In the genomic region with DNA sequence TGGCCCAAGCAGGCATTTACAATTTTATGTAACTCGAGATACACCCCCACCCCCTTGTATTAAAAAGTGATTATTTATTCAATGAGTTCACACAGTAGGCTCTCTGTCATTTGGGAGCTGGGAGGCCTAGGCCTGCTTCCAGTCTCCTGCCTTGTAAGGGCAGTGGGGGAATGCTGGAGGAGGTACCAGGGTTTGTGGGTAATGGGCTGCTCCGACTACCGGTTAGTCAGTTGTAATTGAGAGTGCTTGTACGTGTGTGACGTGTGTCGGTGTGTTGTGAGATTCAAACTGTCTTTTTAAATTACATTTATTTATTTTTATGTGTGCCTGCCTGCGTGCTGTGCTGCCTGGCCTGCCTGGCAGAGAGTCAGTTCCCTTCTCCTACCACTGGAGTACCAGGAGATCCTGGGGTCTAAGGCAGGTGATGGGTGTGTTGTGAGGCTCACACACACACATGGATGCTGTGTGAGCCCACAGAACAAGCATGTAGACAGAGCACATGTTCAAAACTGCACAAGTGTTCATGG, we compare ENCODE assay signal across 8 mouse cellular contexts. TPM values are rescaled to one million over a fixed set of nuclear protein-coding genes. Genes with fewer than 3 reads are reported as not detected.
DNase-seq lines count a peak whose midpoint lies in the region; ATAC-seq and TF ChIP-seq lines count a peak whose summit lies in the region.

No protein-coding gene starts in this region.

- H3K27me3 ChIP-seq in kidney, adult 2 months (replicated peaks; ENCODE audit: control insufficient read depth, insufficient read depth, low read length): no peaks in the 10 kb centered on the region
- no peaks in the 10 kb centered on the region for H3K27me3 ChIP-seq in heart, embryonic 14.5 days (ENCODE audit: control insufficient read depth, insufficient read depth, low read length)
- no peaks in the 10 kb centered on the region; the same call in 1 of the 2 replicates for H3K27me3 ChIP-seq in limb, embryonic 13.5 days
- H3K27me3 ChIP-seq in small intestine, adult 2 months (ENCODE audit: control insufficient read depth, insufficient read depth, low read length): no peaks in the 10 kb centered on the region

- no peak overlapping the region for H3K4me3 ChIP-seq in kidney, adult 2 months (ENCODE audit: insufficient read depth, low read depth, low read length)
- peak overlapping the region in 1 of 2 experiments; percentile 93; a peak in 2 of 4 replicates for H3K4me3 ChIP-seq in heart, embryonic 14.5 days (ENCODE audit: control insufficient read depth in 1 of 2, insufficient read depth in 1 of 2, low read depth in 1 of 2, low read length in 2 of 2)
- peak overlapping the region; percentile 92 for H3K4me3 ChIP-seq in limb, embryonic 13.5 days
- H3K4me3 ChIP-seq in small intestine, adult 2 months (ENCODE audit: low read depth, low read length): peak overlapping the region; percentile 23; the same call in 1 of the 2 replicates

- peak overlapping the region; percentile 100 for H3K9ac ChIP-seq in heart, embryonic 14.5 days (ENCODE audit: low read length)
- peak overlapping the region; percentile 99 for H3K9ac ChIP-seq in limb, embryonic 13.5 days

- H3K4me2 ChIP-seq in heart, embryonic 14.5 days (ENCODE audit: low read length): peak overlapping the region; percentile 95
- peak overlapping the region; percentile 99 for H3K4me2 ChIP-seq in limb, embryonic 13.5 days (replicated peaks)

- ATAC-seq in heart, embryonic 14.5 days (ENCODE audit: insufficient number of reproducible peaks, insufficient read depth, low FRiP score, low read depth): no peak
- no peak for ATAC-seq in limb, embryonic 13.5 days (ENCODE audit: low FRiP score, low read depth)
- ATAC-seq in inflammation-experienced regulatory T-cells, adult 6 months: no peak

- peak overlapping the region; percentile 67 for H3K27ac ChIP-seq in kidney, adult 2 months (ENCODE audit: insufficient read depth, low read depth, low read length)
- H3K27ac ChIP-seq in heart, embryonic 14.5 days (replicated peaks in 1 of 2; ENCODE audit: control insufficient read depth in 1 of 2, insufficient read depth in 1 of 2, low read depth in 2 of 2, low read length in 2 of 2): peak overlapping the region; percentile 23 to 97; a peak in 3 of 4 replicates
- H3K27ac ChIP-seq in limb, embryonic 13.5 days: peak overlapping the region; percentile 93
- peak overlapping the region; percentile 83 for H3K27ac ChIP-seq in small intestine, adult 2 months (ENCODE audit: insufficient read depth, low read depth, low read length)

- DNase-seq in kidney, adult 2 months: peak; percentile 38
- no peak for DNase-seq in kidney, adult 11 months
- DNase-seq in cerebellum, adult 8-10 months: peak; percentile 33
- no peak for DNase-seq in thymus, postnatal 25 days

- no peaks in the 10 kb centered on the region for H3K9me3 ChIP-seq in heart, embryonic 14.5 days (ENCODE audit: control insufficient read depth, low read length)
- H3K9me3 ChIP-seq in limb, embryonic 13.5 days: no peaks in the 10 kb centered on the region

- H3K4me1 ChIP-seq in kidney, adult 2 months (ENCODE audit: control insufficient read depth, insufficient read depth, low read length): peaks cover 30% of the 10 kb centered on the region
- peaks cover 56 to 65% of the 10 kb centered on the region in 2 experiments for H3K4me1 ChIP-seq in heart, embryonic 14.5 days (ENCODE audit: control insufficient read depth in 2 of 2, insufficient read depth in 2 of 2, low read length in 2 of 2)
- peaks cover 71% of the 10 kb centered on the region for H3K4me1 ChIP-seq in limb, embryonic 13.5 days
- H3K4me1 ChIP-seq in small intestine, adult 2 months (ENCODE audit: control insufficient read depth, insufficient read depth, insufficient read length, low read length): peaks cover 31% of the 10 kb centered on the region

- no peak for TF ChIP-seq CTCF in kidney, adult 2 months (conservative IDR thresholded peaks at IDR 0.05; ENCODE audit: insufficient read depth, insufficient read length, low read depth, low read length)
- no peak for TF ChIP-seq CTCF in small intestine, adult 2 months (IDR thresholded peaks at IDR 0.05; ENCODE audit: extremely low read depth, insufficient read length, insufficient replicate concordance, low read depth, low read length)

- WGBS in kidney, adult 2 months: 51% methylated on average over 7 of the region's 7 CpGs
- 52% methylated on average over 7 of the region's 7 CpGs for whole genome bisulfite sequencing in heart, embryonic 14.5 days
- WGBS in limb, embryonic 13.5 days: 11% methylated on average over 7 of the region's 7 CpGs
- 35% methylated on average over 7 of the region's 7 CpGs for WGBS in small intestine, adult 2 months

- TF ChIP-seq POLR2A in kidney, adult 2 months (IDR thresholded peaks at IDR 0.05; ENCODE audit: low read depth, low read length): no peak
- no peak for TF ChIP-seq POLR2A in small intestine, adult 2 months (IDR thresholded peaks at IDR 0.05; ENCODE audit: low read depth, low read length)

- H3K36me3 ChIP-seq in kidney, adult 2 months (ENCODE audit: control insufficient read depth, insufficient read depth, low read length): no peaks in the 10 kb centered on the region
- no peaks in the 10 kb centered on the region for H3K36me3 ChIP-seq in heart, embryonic 14.5 days (ENCODE audit: control insufficient read depth, insufficient read depth, low read length)
- H3K36me3 ChIP-seq in limb, embryonic 13.5 days: no peaks in the 10 kb centered on the region
- no peaks in the 10 kb centered on the region for H3K36me3 ChIP-seq in small intestine, adult 2 months (ENCODE audit: control insufficient read depth, insufficient read depth, low read length)

RNA-seq across cellular contexts. Expression of a gene that starts 3.8 kb away (rescaled TPM):
- 8.0 and 9.2 TPM in 2 replicates for polyA plus RNA-seq in kidney, adult 2 months (2012; rRNA removed)
- polyA plus RNA-seq in heart, embryonic 14.5 days (2014; fragmentation: Nextera tagmentation; extraction: Ambion mirVana): 8.8 and 9.1 TPM in 2 replicates
- 12.7 and 13.8 TPM in 2 replicates for polyA plus RNA-seq in limb, embryonic 13.5 days (2015; fragmentation: Nextera tagmentation; extraction: Ambion mirVana)
- 7.0 and 15.4 TPM in 2 replicates for polyA plus RNA-seq in small intestine, adult 2 months (2012; rRNA removed)
- not detected for polyA plus RNA-seq in inflammation-experienced regulatory T-cells, adult 6 months (2017; shearing (Covaris generic))

Comparison
In these comparisons a context has a peak if more than half of its experiments do, and no peak if none do; other contexts are left out.
1. DNase-seq: peak in kidney, adult 2 months (single experiment) and cerebellum, adult 8-10 months (single experiment); none in kidney, adult 11 months (single experiment) and thymus, postnatal 25 days (single experiment).
2. Peak in every context shown above with its lines, with median percentiles within 50 percentile points of each other: H3K27ac ChIP-seq.